Mouse (Mus musculus): ENCODE measurements around the gene Mief2. TPM values are rescaled to one million over a fixed set of nuclear protein-coding genes. Genes with fewer than 3 reads are reported as not detected.

Gene Mief2
- polyA plus RNA-seq, 1 experiment from 2014 or later = 14.2 TPM

- Histone ChIP-seq H3K9me3 (ENCODE audit: control insufficient read depth, low read length) (no peaks in the 10 kb centered on the region), H3K4me2 (ENCODE audit: low read depth, low read length, severe bottlenecking) (no peak overlapping the region), H3K9ac (ENCODE audit: low read length) (no peak overlapping the region), H3K4me3 (ENCODE audit: low read depth, low read length) (no peak overlapping the region), H3K27ac (ENCODE audit: low read depth, low read length) (no peak overlapping the region), H3K4me1 (replicated peaks; ENCODE audit: control insufficient read depth, insufficient read depth, low read length) (no peaks in the 10 kb centered on the region), H3K36me3 (ENCODE audit: control insufficient read depth, insufficient read depth, low read length) (peaks cover 40% of the 10 kb centered on the region; the same call in 1 of the 2 replicates), H3K27me3 (ENCODE audit: control insufficient read depth, insufficient read depth, low read length) (no peaks in the 10 kb centered on the region)
- DNase-seq (ENCODE audit: low spot score) (no peak), ATAC-seq (replicated peaks; ENCODE audit: low FRiP score) (no peak)
- WGBS = 98% methylated on average over 18 of the region's 18 CpGs
Observed at GRCm38 (mm10) chr11:60712040-60712439, 16.2 kb upstream of the Mief2 start.

DNA sequence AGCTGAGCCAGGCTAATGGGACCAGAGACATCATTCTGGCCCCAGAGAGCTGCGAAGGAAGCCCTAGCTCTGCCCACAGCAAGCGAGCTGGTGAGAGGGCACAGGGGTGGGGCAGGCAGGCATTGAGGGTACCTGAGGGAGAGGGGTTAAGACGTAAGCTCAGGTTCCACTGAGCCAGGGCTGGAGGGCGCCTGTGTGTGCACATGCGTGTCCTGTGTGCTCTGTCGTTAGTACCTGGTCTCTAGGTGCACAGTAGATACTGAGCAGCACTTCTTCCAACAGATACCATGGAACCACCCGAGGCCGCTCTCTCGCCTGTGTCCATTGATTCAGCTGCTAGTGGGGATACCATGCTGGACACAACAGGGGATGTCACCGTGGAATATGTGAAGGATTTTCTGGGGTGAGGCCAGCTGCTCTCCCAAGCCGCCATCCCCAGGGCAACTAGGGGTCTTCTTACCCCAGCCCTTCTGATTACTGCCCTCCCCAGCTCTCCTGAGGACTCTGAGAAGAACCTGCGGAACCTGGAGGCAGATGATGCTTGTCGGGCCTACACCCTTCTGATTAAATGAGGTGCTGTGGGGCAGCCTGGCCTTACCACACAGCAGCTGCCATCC is 15.5 kb upstream of the Mief2 start:
- no peaks in the 10 kb centered on the region for H3K9me3 ChIP-seq (ENCODE audit: control insufficient read depth, low read length)
- no peak overlapping the region for H3K27ac ChIP-seq (ENCODE audit: low read depth, low read length)
- H3K27me3 ChIP-seq (ENCODE audit: control insufficient read depth, insufficient read depth, low read length) = no peaks in the 10 kb centered on the region
- H3K36me3 ChIP-seq (ENCODE audit: control insufficient read depth, insufficient read depth, low read length) = peaks cover 34% of the 10 kb centered on the region; the same call in 1 of the 2 replicates
- H3K4me2 ChIP-seq (ENCODE audit: low read depth, low read length, severe bottlenecking) = no peak overlapping the region
- DNase-seq (ENCODE audit: low spot score) (no peak), ATAC-seq (replicated peaks; ENCODE audit: low FRiP score) (no peak)
- H3K4me1 ChIP-seq (replicated peaks; ENCODE audit: control insufficient read depth, insufficient read depth, low read length) = no peaks in the 10 kb centered on the region
- WGBS = 96% methylated on average over 13 of the region's 13 CpGs
- H3K9ac ChIP-seq (ENCODE audit: low read length) = no peak overlapping the region
- no peak overlapping the region for H3K4me3 ChIP-seq (ENCODE audit: low read depth, low read length)

DNA sequence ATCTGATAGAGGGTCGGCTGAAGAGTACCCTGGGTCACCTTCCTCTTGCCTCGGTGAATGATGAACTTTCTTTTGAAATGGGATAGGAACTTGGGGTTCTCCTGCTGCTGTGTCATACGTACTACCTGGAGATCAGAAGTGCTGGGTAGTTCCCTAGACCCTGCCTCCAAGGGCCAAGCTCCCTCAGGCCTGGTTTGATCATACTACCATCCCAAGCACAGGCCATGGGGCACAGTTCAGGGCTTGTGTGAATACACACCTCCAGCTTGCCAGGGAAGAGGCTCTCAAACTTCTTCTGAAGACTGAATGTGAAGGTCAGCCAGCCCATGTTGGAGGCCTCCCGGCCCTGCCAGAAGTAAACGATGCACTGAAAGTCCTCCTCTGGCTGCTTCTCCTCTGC is 12.4 kb upstream of the Mief2 start:
- Histone ChIP-seq H3K27ac (ENCODE audit: low read depth, low read length) (no peak overlapping the region), H3K4me3 (ENCODE audit: low read depth, low read length) (no peak overlapping the region), H3K4me2 (ENCODE audit: low read depth, low read length, severe bottlenecking) (no peak overlapping the region), H3K27me3 (ENCODE audit: control insufficient read depth, insufficient read depth, low read length) (no peaks in the 10 kb centered on the region), H3K4me1 (replicated peaks; ENCODE audit: control insufficient read depth, insufficient read depth, low read length) (no peaks in the 10 kb centered on the region), H3K9ac (ENCODE audit: low read length) (no peak overlapping the region), H3K36me3 (ENCODE audit: control insufficient read depth, insufficient read depth, low read length) (peaks cover 21% of the 10 kb centered on the region; the same call in 1 of the 2 replicates), H3K9me3 (ENCODE audit: control insufficient read depth, low read length) (no peaks in the 10 kb centered on the region)
- WGBS = 90% methylated on average over 5 of the region's 5 CpGs
- DNase-seq (ENCODE audit: low spot score) = no peak
- ATAC-seq (replicated peaks; ENCODE audit: low FRiP score) = no peak

DNA sequence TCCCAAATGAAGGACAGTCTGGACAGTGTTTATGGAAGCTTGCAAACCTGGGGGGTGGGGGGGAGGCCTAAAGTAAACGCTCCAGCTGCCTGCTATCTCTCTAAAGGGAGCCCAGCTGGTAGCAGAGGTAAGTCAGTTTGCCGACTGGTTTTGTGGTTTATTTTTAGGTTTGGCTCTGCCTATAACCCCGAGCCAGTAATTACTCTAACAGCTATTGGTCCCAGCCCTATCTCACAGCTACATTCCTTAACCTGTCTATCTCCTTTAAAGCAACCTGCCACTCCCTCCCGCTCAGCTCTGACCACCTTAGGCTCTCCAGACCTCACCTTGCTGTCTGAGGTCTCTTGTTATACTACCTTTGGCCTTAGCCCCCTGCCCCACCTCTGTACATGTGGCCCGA is 8.9 kb upstream of the Mief2 start:
- Histone ChIP-seq H3K9ac (ENCODE audit: low read length) (no peak overlapping the region), H3K36me3 (ENCODE audit: control insufficient read depth, insufficient read depth, low read length) (peaks cover 5% of the 10 kb centered on the region; the same call in 1 of the 2 replicates), H3K27ac (ENCODE audit: low read depth, low read length) (no peak overlapping the region), H3K4me2 (ENCODE audit: low read depth, low read length, severe bottlenecking) (no peak overlapping the region), H3K27me3 (ENCODE audit: control insufficient read depth, insufficient read depth, low read length) (no peaks in the 10 kb centered on the region), H3K9me3 (ENCODE audit: control insufficient read depth, low read length) (no peaks in the 10 kb centered on the region), H3K4me1 (replicated peaks; ENCODE audit: control insufficient read depth, insufficient read depth, low read length) (no peaks in the 10 kb centered on the region), H3K4me3 (ENCODE audit: low read depth, low read length) (no peak overlapping the region)
- 83% methylated on average over 5 of the region's 5 CpGs for WGBS
- no peak for DNase-seq (ENCODE audit: low spot score)
- no peak for ATAC-seq (replicated peaks; ENCODE audit: low FRiP score)

GRCm38 (mm10) chr11:60726601-60727391 is 1.4 kb upstream of the Mief2 start, which contains the start of gene Flii:
Gene Flii (minus strand): TSS chr11:60727263.
- Histone ChIP-seq H3K4me1 (replicated peaks; ENCODE audit: control insufficient read depth, insufficient read depth, low read length) (peaks cover 9% of the 10 kb centered on the region; the same call in 1 of the 2 replicates), H3K27me3 (ENCODE audit: control insufficient read depth, insufficient read depth, low read length) (no peaks in the 10 kb centered on the region), H3K9ac (ENCODE audit: low read length) (peak within 1 kb of the TSS; percentile 80), H3K36me3 (ENCODE audit: control insufficient read depth, insufficient read depth, low read length) (peaks cover 4% of the 10 kb centered on the region; the same call in 1 of the 2 replicates), H3K4me3 (ENCODE audit: low read depth, low read length) (peak within 1 kb of the TSS; percentile 90), H3K4me2 (ENCODE audit: low read depth, low read length, severe bottlenecking) (peak within 1 kb of the TSS; percentile 80), H3K27ac (ENCODE audit: low read depth, low read length) (peak within 1 kb of the TSS; percentile 26), H3K9me3 (ENCODE audit: control insufficient read depth, low read length) (no peaks in the 10 kb centered on the region)
- ATAC-seq (replicated peaks; ENCODE audit: low FRiP score) (peak; percentile 73), DNase-seq (ENCODE audit: low spot score) (peak; percentile 89)
- 1% methylated on average over 64 of the region's 71 CpGs for WGBS

GRCm38 (mm10) chr11:60727392-60728140 is 632 bp upstream of the Mief2 start:
- DNase-seq (ENCODE audit: low spot score) = no peak
- WGBS = 8% methylated on average over 12 of the region's 12 CpGs

GRCm38 (mm10) chr11:60729217-60729641 is 1.0 kb downstream of the Mief2 start:
- WGBS = 84% methylated on average over 6 of the region's 6 CpGs

More at GRCm38 (mm10) chr11:60727392-60728140, 632 bp upstream of the Mief2 start:
- Histone ChIP-seq H3K27me3 (ENCODE audit: control insufficient read depth, insufficient read depth, low read length) (no peaks in the 10 kb centered on the region), H3K9ac (ENCODE audit: low read length) (peak overlapping the region; percentile 80), H3K9me3 (ENCODE audit: control insufficient read depth, low read length) (no peaks in the 10 kb centered on the region), H3K4me3 (ENCODE audit: low read depth, low read length) (peak overlapping the region; percentile 90), H3K36me3 (ENCODE audit: control insufficient read depth, insufficient read depth, low read length) (no peaks in the 10 kb centered on the region; the same call in 1 of the 2 replicates), H3K27ac (ENCODE audit: low read depth, low read length) (peak overlapping the region; percentile 26), H3K4me1 (replicated peaks; ENCODE audit: control insufficient read depth, insufficient read depth, low read length) (peaks cover 9% of the 10 kb centered on the region; the same call in 1 of the 2 replicates), H3K4me2 (ENCODE audit: low read depth, low read length, severe bottlenecking) (peak overlapping the region; percentile 80)
- ATAC-seq (replicated peaks; ENCODE audit: low FRiP score) = peak; percentile 22; the same call in 1 of the 2 replicates

GRCm38 (mm10) chr11:60730169-60730568 is 2.0 kb downstream of the Mief2 start:
- H3K9ac ChIP-seq (ENCODE audit: low read length) = no peak overlapping the region
- 91% methylated on average over 9 of the region's 9 CpGs for WGBS
- no peaks in the 10 kb centered on the region for H3K9me3 ChIP-seq (ENCODE audit: control insufficient read depth, low read length)
- ATAC-seq (replicated peaks; ENCODE audit: low FRiP score) = no peak
- DNase-seq (ENCODE audit: low spot score) = no peak
- H3K4me3 ChIP-seq (ENCODE audit: low read depth, low read length) = no peak overlapping the region
- no peak overlapping the region for H3K4me2 ChIP-seq (ENCODE audit: low read depth, low read length, severe bottlenecking)
- H3K4me1 ChIP-seq (replicated peaks; ENCODE audit: control insufficient read depth, insufficient read depth, low read length) = peaks cover 9% of the 10 kb centered on the region; the same call in 1 of the 2 replicates
- no peaks in the 10 kb centered on the region for H3K27me3 ChIP-seq (ENCODE audit: control insufficient read depth, insufficient read depth, low read length)
- no peak overlapping the region for H3K27ac ChIP-seq (ENCODE audit: low read depth, low read length)
- H3K36me3 ChIP-seq (ENCODE audit: control insufficient read depth, insufficient read depth, low read length) = no peaks in the 10 kb centered on the region

More at GRCm38 (mm10) chr11:60729217-60729641, 1.0 kb downstream of the Mief2 start:
- ATAC-seq (replicated peaks; ENCODE audit: low FRiP score) = no peak
- Histone ChIP-seq H3K9ac (ENCODE audit: low read length) (no peak overlapping the region), H3K4me1 (replicated peaks; ENCODE audit: control insufficient read depth, insufficient read depth, low read length) (peaks cover 9% of the 10 kb centered on the region; the same call in 1 of the 2 replicates), H3K27ac (ENCODE audit: low read depth, low read length) (no peak overlapping the region), H3K4me3 (ENCODE audit: low read depth, low read length) (peak overlapping the region; percentile 69), H3K36me3 (ENCODE audit: control insufficient read depth, insufficient read depth, low read length) (no peaks in the 10 kb centered on the region), H3K27me3 (ENCODE audit: control insufficient read depth, insufficient read depth, low read length) (no peaks in the 10 kb centered on the region), H3K9me3 (ENCODE audit: control insufficient read depth, low read length) (no peaks in the 10 kb centered on the region), H3K4me2 (ENCODE audit: low read depth, low read length, severe bottlenecking) (no peak overlapping the region)
- DNase-seq (ENCODE audit: low spot score) = no peak

Data from forebrain, embryonic 11.5 days (tissue).